Mouse (Mus musculus) kidney, embryonic 15.5 days (tissue): ENCODE results near the gene Nhej1. TPM values are rescaled to one million over a fixed set of nuclear protein-coding genes. Genes with fewer than 3 reads are reported as not detected.

ENCODE experiments used
- ATAC-seq: fragments of 200-750 bp; cut with Nextera tagmentation; replicated peaks from 2 replicates; pipeline ENCODE4 v1.8.0; 2017; ENCODE audit warnings: moderate TSS enrichment; ENCODE audit not compliant: low FRiP score
- H3K27ac ChIP-seq: fragments of 300-500 bp; sonication (generic); 2 replicates; pipeline ENCODE4 v1.5.1; 2015; ENCODE audit warnings: mild to moderate bottlenecking, inconsistent platforms
- H3K27me3 ChIP-seq: fragments of 300-500 bp; sonication (generic); 2 replicates; pipeline ENCODE4 v1.6.1; 2015; ENCODE audit warnings: inconsistent platforms
- H3K36me3 ChIP-seq: fragments of 300-500 bp; sonication (generic); 2 replicates; pipeline ENCODE4 v1.6.1; 2015; ENCODE audit warnings: inconsistent platforms
- H3K4me1 ChIP-seq: fragments of 300-500 bp; sonication (generic); 2 replicates; pipeline ENCODE4 v1.6.1; 2015; ENCODE audit warnings: inconsistent platforms
- H3K4me2 ChIP-seq: fragments of 300-500 bp; sonication (generic); 2 replicates; pipeline ENCODE4 v1.6.1; 2015; ENCODE audit warnings: moderate library complexity, mild to moderate bottlenecking, inconsistent platforms
- H3K4me3 ChIP-seq: fragments of 300-500 bp; sonication (generic); replicated peaks from 2 replicates; pipeline ENCODE4 v1.5.1; 2015; ENCODE audit warnings: mild to moderate bottlenecking, inconsistent platforms
- H3K9ac ChIP-seq: fragments of 300-500 bp; sonication (generic); 2 replicates; pipeline ENCODE4 v1.6.1; 2015; ENCODE audit warnings: mild to moderate bottlenecking, inconsistent platforms
- H3K9me3 ChIP-seq: fragments of 300-500 bp; sonication (generic); replicated peaks from 2 replicates; pipeline ENCODE4 v1.6.1; 2016; ENCODE audit warnings: inconsistent platforms
- WGBS: fragments of 180-500 bp; shearing (Covaris S2); methylation state at CpG from one replicate; pipeline ENCODE4 v1.1.7; 2015; ENCODE audit warnings: mixed read lengths; 5-methylcytosine and 5-hydroxymethylcytosine counted together
- polyA plus RNA-seq: library from polyadenylated mRNA; unstranded; fragments of >200 nt; fragmentation: Nextera tagmentation; extraction: Ambion mirVana; gene quantifications from 2 replicates; pipeline ENCODE4 v1.2.1, GENCODE M21; 2015

Nhej1 gene
- polyA plus RNA-seq, 1 experiment from 2014 or later, result 10.6 TPM

GRCm38 (mm10) chr1:75142301-75143261 is 17.6 kb upstream of the Nhej1 start, which contains the start of the genes Cnppd1 and Retreg2:
Gene Cnppd1 (minus strand): TSS chr1:75142711.
Gene Retreg2 (plus strand): TSS chr1:75142778.
- Histone ChIP-seq H3K27me3 (no peaks in the 10 kb centered on the region), H3K27ac (peak within 1 kb of the TSS; percentile 98), H3K4me1 (peaks cover 24% of the 10 kb centered on the region), H3K36me3 (peaks cover 56% of the 10 kb centered on the region), H3K9ac (peak within 1 kb of the TSS; percentile 95), H3K4me3 (peak within 1 kb of the TSS; percentile 84), H3K9me3 (no peaks in the 10 kb centered on the region), H3K4me2 (peak within 1 kb of the TSS; percentile 93)
- ATAC-seq, result peak; percentile 92
- under 1% methylated on average over 88 of the region's 91 CpGs for WGBS

GRCm38 (mm10) chr1:75141486-75142190 is 16.6 kb upstream of the Nhej1 start:
- Histone ChIP-seq H3K9ac (peak overlapping the region; percentile 95), H3K4me1 (peaks cover 24% of the 10 kb centered on the region), H3K9me3 (no peaks in the 10 kb centered on the region), H3K27ac (peak overlapping the region; percentile 98), H3K4me2 (peak overlapping the region; percentile 93), H3K36me3 (peaks cover 56% of the 10 kb centered on the region), H3K27me3 (no peaks in the 10 kb centered on the region), H3K4me3 (peak overlapping the region; percentile 84)
- peak; percentile 40 for ATAC-seq
- under 1% methylated on average over 53 of the region's 53 CpGs for WGBS

DNA sequence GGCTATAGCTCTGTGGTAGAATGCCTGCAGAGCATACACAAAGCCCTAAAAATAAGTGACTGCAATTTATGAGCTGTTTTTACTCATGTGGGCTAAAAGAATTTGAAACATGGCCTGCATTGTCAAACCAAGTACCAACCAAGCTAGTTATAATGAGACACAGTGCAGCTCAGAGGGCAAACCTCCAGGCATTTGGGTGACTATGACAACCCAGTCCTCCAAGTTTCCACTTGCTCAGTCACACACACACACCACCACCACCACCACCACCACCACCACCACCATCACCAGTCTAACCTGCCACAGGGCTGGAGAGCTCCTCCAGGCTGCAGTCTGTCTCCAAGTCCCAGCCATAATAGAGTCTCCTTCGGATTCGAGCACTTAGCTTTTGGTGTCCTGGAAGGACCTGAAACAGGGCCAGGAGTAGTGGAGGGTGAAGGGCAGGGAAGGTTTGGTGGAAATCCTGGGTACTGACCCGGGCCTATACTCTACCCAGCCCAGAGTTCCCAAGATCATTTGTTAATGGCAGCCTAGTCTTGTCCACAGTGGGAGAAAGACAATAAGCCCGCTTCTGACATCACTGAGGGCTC is 15.7 kb upstream of the Nhej1 start:
- Histone ChIP-seq H3K27me3 (no peaks in the 10 kb centered on the region), H3K9me3 (no peaks in the 10 kb centered on the region), H3K4me3 (peak overlapping the region; percentile 84), H3K36me3 (peaks cover 56% of the 10 kb centered on the region), H3K27ac (peak overlapping the region; percentile 98; the same call in 1 of the 2 replicates), H3K9ac (peak overlapping the region; percentile 95), H3K4me2 (peak overlapping the region; percentile 93), H3K4me1 (peaks cover 24% of the 10 kb centered on the region)
- WGBS, result 61% methylated on average over 4 of the region's 4 CpGs
- no peak for ATAC-seq

GRCm38 (mm10) chr1:75138448-75138847 is 13.4 kb upstream of the Nhej1 start:
- H3K36me3 ChIP-seq, result peaks cover 47% of the 10 kb centered on the region
- WGBS, result 96% methylated on average over 2 of the region's 2 CpGs

GRCm38 (mm10) chr1:75136730-75137129 is 11.7 kb upstream of the Nhej1 start:
- Histone ChIP-seq H3K4me1 (peaks cover 10% of the 10 kb centered on the region), H3K4me2 (no peak overlapping the region), H3K9ac (no peak overlapping the region), H3K36me3 (peaks cover 47% of the 10 kb centered on the region), H3K4me3 (no peak overlapping the region), H3K9me3 (no peaks in the 10 kb centered on the region), H3K27me3 (no peaks in the 10 kb centered on the region; the same call in 1 of the 2 replicates), H3K27ac (no peak overlapping the region)
- ATAC-seq, result 0 out of 2 replicates have a peak, but pooled peaks have one; percentile 6
- WGBS, result 63% methylated on average over 3 of the region's 3 CpGs

More at GRCm38 (mm10) chr1:75138448-75138847, 13.4 kb upstream of the Nhej1 start:
- Histone ChIP-seq H3K9ac (no peak overlapping the region), H3K27me3 (no peaks in the 10 kb centered on the region), H3K4me3 (no peak overlapping the region), H3K9me3 (no peaks in the 10 kb centered on the region), H3K4me2 (no peak overlapping the region), H3K4me1 (peaks cover 14% of the 10 kb centered on the region), H3K27ac (no peak overlapping the region)
- ATAC-seq, result no peak

- H3K4me2 ChIP-seq, result no peak overlapping the region
- H3K4me3 ChIP-seq, result no peak overlapping the region
- H3K36me3 ChIP-seq, result peaks cover 47% of the 10 kb centered on the region
- no peaks in the 10 kb centered on the region; the same call in 1 of the 2 replicates for H3K27me3 ChIP-seq
- H3K9me3 ChIP-seq, result no peaks in the 10 kb centered on the region
- H3K4me1 ChIP-seq, result peaks cover 8% of the 10 kb centered on the region
- H3K9ac ChIP-seq, result no peak overlapping the region
- H3K27ac ChIP-seq, result no peak overlapping the region
- ATAC-seq, result no peak
- 84% methylated on average over 6 of the region's 6 CpGs for WGBS
Observed at GRCm38 (mm10) chr1:75136293-75136692, 11.3 kb upstream of the Nhej1 start.

DNA sequence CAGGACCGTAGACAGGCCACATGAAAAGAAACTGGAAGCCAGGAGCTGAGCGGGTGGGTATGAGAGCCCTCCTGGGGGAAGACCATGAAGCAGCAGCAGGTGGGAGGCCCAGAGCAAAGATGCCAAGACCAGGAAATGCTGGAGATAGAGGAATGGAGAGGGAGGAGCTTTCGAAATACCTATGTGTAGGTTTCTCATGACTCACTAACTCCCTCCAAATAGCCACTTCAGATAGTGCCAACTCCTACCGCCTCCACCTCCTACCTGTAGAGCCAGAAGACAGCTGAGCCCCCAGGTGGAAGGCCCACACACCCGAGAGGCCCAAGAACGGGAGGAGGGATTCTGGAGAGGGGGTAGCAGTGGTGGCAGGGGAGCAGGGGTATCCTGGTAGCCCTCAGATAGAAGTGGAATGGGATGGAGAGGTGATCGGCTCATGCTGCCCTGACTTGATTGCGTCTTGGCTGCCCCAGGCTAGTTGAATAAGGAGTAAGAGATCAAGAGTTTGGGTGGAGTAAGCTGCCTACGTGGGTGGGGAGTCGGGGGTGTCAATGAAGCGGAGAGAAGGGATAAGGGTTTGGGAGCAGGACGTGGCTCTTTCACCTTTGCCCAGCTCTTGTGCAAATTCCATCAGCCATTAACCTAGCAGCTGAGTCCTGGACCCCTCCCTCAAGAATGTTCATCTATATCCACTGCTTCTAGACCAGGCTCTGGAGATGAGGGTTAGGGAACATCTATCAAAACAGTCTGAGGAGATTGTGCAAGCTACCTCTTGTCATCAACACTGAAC is 8.6 kb upstream of the Nhej1 start, which contains the start of gene Slc23a3:
Slc23a3 (minus strand) TSS at position 470 of the 787 bp plus-strand sequence.
- Histone ChIP-seq H3K4me2 (0 out of 2 replicates have a peak within 1 kb of the TSS, but pooled peaks have one; percentile 7), H3K27me3 (no peaks in the 10 kb centered on the region; the same call in 1 of the 2 replicates), H3K9ac (no peak within 1 kb of the TSS), H3K27ac (no peak within 1 kb of the TSS), H3K4me3 (no peak within 1 kb of the TSS), H3K36me3 (peaks cover 35% of the 10 kb centered on the region), H3K4me1 (no peaks in the 10 kb centered on the region), H3K9me3 (no peaks in the 10 kb centered on the region)
- peak; percentile 52 for ATAC-seq
- WGBS, result 53% methylated on average over 12 of the region's 12 CpGs

DNA sequence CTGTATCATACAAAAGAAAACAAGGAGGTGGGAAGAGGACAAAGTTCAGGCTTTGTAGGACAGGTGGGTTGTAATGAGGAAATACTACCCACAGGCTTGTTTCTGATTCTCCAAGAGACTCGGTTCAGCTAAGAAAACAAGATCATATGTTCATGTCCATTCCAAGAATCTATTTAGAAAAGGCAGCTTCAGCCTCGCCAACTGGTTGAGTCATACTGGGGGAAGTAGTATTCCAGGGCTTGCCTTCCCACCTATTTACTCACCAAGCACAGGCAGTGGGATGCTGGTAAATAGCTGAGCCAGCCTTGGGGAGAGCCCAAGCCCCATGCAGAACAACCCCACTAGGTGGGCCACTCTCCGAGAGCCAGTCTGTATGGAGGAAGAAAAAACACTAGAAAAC is 3.6 kb upstream of the Nhej1 start:
- H3K9me3 ChIP-seq, result no peaks in the 10 kb centered on the region
- H3K4me3 ChIP-seq, result no peak overlapping the region
- no peak overlapping the region for H3K4me2 ChIP-seq
- H3K27me3 ChIP-seq, result no peaks in the 10 kb centered on the region; the same call in 1 of the 2 replicates
- peaks cover 13% of the 10 kb centered on the region for H3K4me1 ChIP-seq
- WGBS, result 67% methylated on average over 3 of the region's 3 CpGs
- no peak overlapping the region for H3K9ac ChIP-seq
- H3K36me3 ChIP-seq, result no peaks in the 10 kb centered on the region
- ATAC-seq, result no peak
- H3K27ac ChIP-seq, result no peak overlapping the region

- Histone ChIP-seq H3K27ac (peak overlapping the region; percentile 99), H3K4me3 (peak overlapping the region; percentile 58), H3K9me3 (no peaks in the 10 kb centered on the region), H3K27me3 (no peaks in the 10 kb centered on the region), H3K4me2 (peak overlapping the region; percentile 65), H3K36me3 (no peaks in the 10 kb centered on the region), H3K4me1 (peaks cover 13% of the 10 kb centered on the region), H3K9ac (peak overlapping the region; percentile 53)
- ATAC-seq, result peak; percentile 13; the same call in 1 of the 2 replicates
- 30% methylated on average over 5 of the region's 5 CpGs for WGBS
Observed at GRCm38 (mm10) chr1:75125418-75125817, 418 bp upstream of the Nhej1 start.

DNA sequence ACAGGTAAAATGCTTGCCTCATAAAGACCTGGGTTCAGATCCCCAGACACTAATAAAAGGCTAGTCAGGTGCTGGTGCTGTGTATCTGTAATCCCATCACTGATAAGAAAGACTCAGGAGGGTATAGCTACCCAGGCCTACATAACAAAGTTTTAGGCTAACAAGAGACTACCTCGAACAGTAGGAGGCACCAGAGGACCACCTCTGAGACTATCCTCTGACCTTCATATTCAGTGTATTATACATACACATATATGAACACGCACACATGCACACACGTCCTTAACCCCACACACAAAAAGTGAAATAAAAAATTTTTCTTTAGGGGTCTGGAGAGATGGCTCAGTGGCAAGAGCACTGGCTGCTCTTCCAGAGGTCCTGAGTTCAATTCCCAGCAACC is 2.8 kb downstream of the Nhej1 start:
- Histone ChIP-seq H3K27me3 (no peaks in the 10 kb centered on the region), H3K36me3 (no peaks in the 10 kb centered on the region), H3K9ac (no peak overlapping the region), H3K4me1 (peaks cover 13% of the 10 kb centered on the region), H3K9me3 (no peaks in the 10 kb centered on the region), H3K4me2 (no peak overlapping the region), H3K4me3 (no peak overlapping the region), H3K27ac (no peak overlapping the region)
- ATAC-seq, result no peak
- WGBS, result 80% methylated on average over 3 of the region's 3 CpGs

- H3K4me1 ChIP-seq, result 0 out of 2 replicates have a peak, but pooled peaks cover 2% of the 10 kb centered on the region
- no peak overlapping the region for H3K9ac ChIP-seq
- no peaks in the 10 kb centered on the region for H3K36me3 ChIP-seq
- no peak overlapping the region for H3K27ac ChIP-seq
- 33% methylated on average over 4 of the region's 4 CpGs for WGBS
- ATAC-seq, result no peak
- no peak overlapping the region for H3K4me3 ChIP-seq
- no peak overlapping the region for H3K4me2 ChIP-seq
- no peaks in the 10 kb centered on the region for H3K9me3 ChIP-seq
- H3K27me3 ChIP-seq, result no peaks in the 10 kb centered on the region
Observed at GRCm38 (mm10) chr1:75052091-75052490, 72.9 kb downstream of the Nhej1 start.
